Mouse (Mus musculus) lung, postnatal 0 days (tissue): Measurements from ENCODE around the gene Ugt1a6b. TPM values are rescaled to one million over a fixed set of nuclear protein-coding genes. Genes with fewer than 3 reads are reported as not detected.

Experiments used
- ATAC-seq: fragments of 200-750 bp; cut with Nextera tagmentation; 2 replicates; pipeline ENCODE4 v1.8.0; 2017; ENCODE audit warnings: moderate library complexity
- DNase-seq: peaks from one replicate; pipeline ENCODE4 v3.0.0-alpha.2; 2016; ENCODE audit warnings: low spot score
- H3K27ac ChIP-seq: fragments of 300-500 bp; sonication (generic); 2 replicates; pipeline ENCODE4 v1.5.1; 2014; ENCODE audit warnings: antibody characterized with exemption, mild to moderate bottlenecking, low read length, mixed read lengths
- H3K27me3 ChIP-seq: fragments of 300-500 bp; sonication (generic); replicated peaks from 2 replicates; pipeline ENCODE4 v1.6.1; 2014; ENCODE audit warnings: low read length, mixed read lengths; ENCODE audit not compliant: insufficient read depth
- H3K36me3 ChIP-seq: fragments of 300-500 bp; sonication (generic); 2 replicates; pipeline ENCODE4 v1.6.1; 2014; ENCODE audit warnings: low read length, mixed read lengths; ENCODE audit not compliant: insufficient read depth
- H3K4me1 ChIP-seq: fragments of 300-500 bp; sonication (generic); 2 replicates; pipeline ENCODE4 v1.6.1; 2014; ENCODE audit warnings: antibody characterized with exemption, low read depth, low read length, mixed read lengths; ENCODE audit not compliant: insufficient read depth
- H3K4me2 ChIP-seq: fragments of 300-500 bp; sonication (generic); replicated peaks from 2 replicates; pipeline ENCODE4 v1.6.1; 2014; ENCODE audit warnings: low read depth, mild to moderate bottlenecking, low read length, moderate library complexity, mixed read lengths
- H3K4me3 ChIP-seq: fragments of 300-500 bp; sonication (generic); 2 replicates; pipeline ENCODE4 v1.5.1; 2014; ENCODE audit warnings: low read depth, low read length
- H3K9ac ChIP-seq: fragments of 300-500 bp; sonication (generic); replicated peaks from 2 replicates; pipeline ENCODE4 v1.6.1; 2014; ENCODE audit warnings: low read depth, mild to moderate bottlenecking
- H3K9me3 ChIP-seq: fragments of 300-500 bp; sonication (generic); 2 replicates; pipeline ENCODE4 v1.6.1; 2016; ENCODE audit warnings: low read length, mixed read lengths
- CTCF ChIP-seq: IDR thresholded peaks from 2 replicates; pipeline ENCODE4 v1.5.1; 2016; ENCODE audit warnings: antibody characterized with exemption, mild to moderate bottlenecking
- EP300 ChIP-seq: IDR thresholded peaks from 2 replicates; pipeline ENCODE4 v1.6.1; 2016; ENCODE audit warnings: antibody characterized with exemption, mild to moderate bottlenecking, control low read depth
- WGBS: fragments of 180-500 bp; shearing (Covaris S2); extraction: QIAGEN DNeasy Blood & Tissue Kit; methylation state at CpG from one replicate; pipeline ENCODE4 v1.1.7; 2014; 5-methylcytosine and 5-hydroxymethylcytosine counted together
- polyA plus RNA-seq: library from polyadenylated mRNA; unstranded; fragments of >200 nt; fragmentation: Nextera tagmentation; extraction: Ambion mirVana; gene quantifications from 2 replicates; pipeline ENCODE4 v1.2.1, GENCODE M21; 2015

Ugt1a6b gene
- polyA plus RNA-seq, 1 experiment from 2014 or later, result 2.4 TPM

DNA sequence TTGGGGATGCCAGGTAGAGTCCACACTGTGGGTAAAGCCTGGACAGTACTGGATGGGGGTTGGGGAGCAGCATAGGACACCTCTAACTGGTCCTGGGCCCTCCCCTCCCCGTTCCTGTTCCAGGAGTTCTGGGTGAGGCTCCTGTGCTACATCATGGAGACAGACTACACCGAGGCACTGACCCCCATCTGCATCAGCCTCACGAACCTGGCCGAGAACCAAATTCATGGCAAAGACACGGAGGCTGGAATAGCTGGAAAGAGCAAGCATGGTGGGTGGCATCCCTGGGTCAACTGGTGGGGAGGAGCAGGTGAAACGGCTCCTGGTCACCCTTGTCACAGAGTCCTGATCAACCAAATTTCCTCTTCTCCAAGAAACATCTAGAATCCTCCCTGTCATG, 135.7 kb downstream of the Ugt1a6b start:
- Histone ChIP-seq H3K4me1 (no peaks in the 10 kb centered on the region), H3K9ac (no peak overlapping the region), H3K27me3 (no peaks in the 10 kb centered on the region), H3K4me2 (no peak overlapping the region), H3K36me3 (no peaks in the 10 kb centered on the region), H3K27ac (no peak overlapping the region), H3K4me3 (no peak overlapping the region), H3K9me3 (peaks cover 56% of the 10 kb centered on the region)
- DNase-seq, result peak; percentile 27
- no peak for ATAC-seq
- WGBS, result 73% methylated on average over 6 of the region's 6 CpGs
- TF ChIP-seq CTCF, result no peak
- no peak for TF ChIP-seq EP300

DNA sequence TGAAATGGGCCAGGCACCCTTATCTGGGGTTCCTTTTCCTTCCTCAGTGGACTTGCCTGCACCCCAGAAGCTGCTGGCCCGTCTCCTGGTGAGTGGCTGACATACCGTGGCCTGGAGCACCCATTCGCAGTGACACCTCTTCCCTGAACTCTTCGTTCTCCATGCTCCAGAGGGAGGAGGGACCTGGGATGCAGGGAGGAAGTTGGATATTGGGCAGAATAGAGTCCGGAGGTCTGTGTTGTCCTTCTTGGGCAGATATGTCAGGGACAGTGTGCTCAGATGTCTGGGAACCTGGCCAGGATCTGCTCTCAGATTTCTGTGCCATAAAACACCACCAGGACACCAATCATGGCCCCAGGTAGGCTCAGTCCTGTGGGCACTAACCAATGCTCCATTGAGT, 137.0 kb downstream of the Ugt1a6b start:
- TF ChIP-seq EP300, result no peak
- TF ChIP-seq CTCF, result no peak
- DNase-seq, result peak; percentile 30
- no peak overlapping the region for H3K9ac ChIP-seq
- no peak for ATAC-seq
- no peak overlapping the region for H3K4me2 ChIP-seq
- 70% methylated on average over 5 of the region's 5 CpGs for WGBS
- no peak overlapping the region for H3K27ac ChIP-seq
- peaks cover 58% of the 10 kb centered on the region for H3K9me3 ChIP-seq
- H3K27me3 ChIP-seq, result no peaks in the 10 kb centered on the region
- no peaks in the 10 kb centered on the region for H3K36me3 ChIP-seq
- no peaks in the 10 kb centered on the region for H3K4me1 ChIP-seq
- H3K4me3 ChIP-seq, result no peak overlapping the region

DNA sequence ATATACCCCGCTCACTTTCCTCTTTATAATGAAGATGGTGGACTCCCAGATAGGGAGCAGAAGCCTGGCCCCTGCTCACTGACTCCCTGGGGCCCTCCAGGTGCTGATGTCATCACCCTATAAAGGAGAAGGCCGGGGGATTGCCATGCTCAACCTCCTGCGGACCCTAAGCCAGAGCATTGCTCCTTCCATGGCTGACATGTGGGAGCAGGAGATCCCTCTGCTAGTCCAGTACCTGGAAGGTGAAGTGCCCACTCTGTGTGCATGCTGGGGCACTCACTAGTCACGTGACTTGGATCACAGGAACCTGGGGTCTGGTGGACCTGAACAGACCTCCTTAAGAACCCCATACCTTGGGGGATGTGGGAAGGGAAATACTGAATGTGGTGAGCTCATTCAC, 137.5 kb downstream of the Ugt1a6b start:
- 58% methylated on average over 4 of the region's 4 CpGs for WGBS
- H3K36me3 ChIP-seq, result no peaks in the 10 kb centered on the region
- ATAC-seq, result no peak
- no peak overlapping the region for H3K27ac ChIP-seq
- no peak for DNase-seq
- no peaks in the 10 kb centered on the region for H3K27me3 ChIP-seq
- no peaks in the 10 kb centered on the region for H3K4me1 ChIP-seq
- H3K9me3 ChIP-seq, result peaks cover 57% of the 10 kb centered on the region
- H3K4me2 ChIP-seq, result no peak overlapping the region
- no peak overlapping the region for H3K9ac ChIP-seq
- no peak overlapping the region for H3K4me3 ChIP-seq
- TF ChIP-seq CTCF (no peak), EP300 (no peak)

DNA sequence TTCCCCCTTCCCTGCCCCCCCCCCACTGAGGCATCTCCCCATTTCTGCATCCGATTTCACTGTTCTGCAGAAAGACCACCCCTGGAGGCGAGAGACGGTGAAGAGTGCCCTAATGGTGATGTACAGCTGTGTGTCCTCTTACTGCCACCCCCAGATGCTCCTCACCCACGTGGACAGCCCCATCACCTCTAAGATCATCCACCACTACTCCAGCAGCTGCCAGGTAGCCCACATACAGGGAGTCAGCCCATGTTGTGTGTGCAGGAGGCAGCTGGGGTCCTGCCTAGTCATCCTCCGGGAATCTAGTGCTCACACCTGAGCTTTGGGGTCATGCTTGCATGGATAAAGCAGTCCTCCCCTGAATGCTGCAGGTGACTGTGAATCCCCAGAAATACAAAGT, 140.8 kb downstream of the Ugt1a6b start:
- no peaks in the 10 kb centered on the region for H3K27me3 ChIP-seq
- TF ChIP-seq CTCF, result no peak
- TF ChIP-seq EP300, result no peak
- peaks cover 63% of the 10 kb centered on the region for H3K9me3 ChIP-seq
- no peak overlapping the region for H3K27ac ChIP-seq
- ATAC-seq (no peak), DNase-seq (no peak)
- no peak overlapping the region for H3K9ac ChIP-seq
- H3K4me3 ChIP-seq, result no peak overlapping the region
- H3K4me1 ChIP-seq, result no peaks in the 10 kb centered on the region
- no peak overlapping the region for H3K4me2 ChIP-seq
- WGBS, result 60% methylated on average over 5 of the region's 5 CpGs
- no peaks in the 10 kb centered on the region for H3K36me3 ChIP-seq

DNA sequence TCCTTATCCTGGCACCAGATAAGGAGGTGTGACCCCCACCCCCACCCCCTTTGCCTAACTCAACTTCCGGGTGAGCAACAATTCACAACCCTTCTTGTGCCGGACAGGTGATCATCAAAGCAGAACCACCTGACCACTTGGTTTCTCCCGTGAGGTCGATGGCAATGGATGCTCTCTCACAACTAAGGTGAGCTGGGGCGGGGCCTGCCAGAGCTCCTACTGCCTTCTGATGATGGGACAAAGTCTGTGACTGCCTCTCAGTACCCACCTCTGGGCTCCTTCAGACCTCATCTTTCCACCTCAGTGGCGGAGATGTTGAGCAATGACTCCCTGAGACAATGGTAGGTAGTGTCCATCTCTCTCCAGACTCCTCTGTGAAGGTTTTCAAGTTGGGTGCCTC, 142.8 kb downstream of the Ugt1a6b start:
- no peaks in the 10 kb centered on the region for H3K27me3 ChIP-seq
- DNase-seq (no peak), ATAC-seq (peak; percentile 7)
- H3K9me3 ChIP-seq, result peaks cover 71% of the 10 kb centered on the region
- TF ChIP-seq EP300 (no peak), CTCF (no peak)
- H3K27ac ChIP-seq, result no peak overlapping the region
- H3K4me1 ChIP-seq, result no peaks in the 10 kb centered on the region
- no peak overlapping the region for H3K9ac ChIP-seq
- no peak overlapping the region for H3K4me2 ChIP-seq
- WGBS, result 77% methylated on average over 6 of the region's 6 CpGs
- no peak overlapping the region for H3K4me3 ChIP-seq
- no peaks in the 10 kb centered on the region for H3K36me3 ChIP-seq

DNA sequence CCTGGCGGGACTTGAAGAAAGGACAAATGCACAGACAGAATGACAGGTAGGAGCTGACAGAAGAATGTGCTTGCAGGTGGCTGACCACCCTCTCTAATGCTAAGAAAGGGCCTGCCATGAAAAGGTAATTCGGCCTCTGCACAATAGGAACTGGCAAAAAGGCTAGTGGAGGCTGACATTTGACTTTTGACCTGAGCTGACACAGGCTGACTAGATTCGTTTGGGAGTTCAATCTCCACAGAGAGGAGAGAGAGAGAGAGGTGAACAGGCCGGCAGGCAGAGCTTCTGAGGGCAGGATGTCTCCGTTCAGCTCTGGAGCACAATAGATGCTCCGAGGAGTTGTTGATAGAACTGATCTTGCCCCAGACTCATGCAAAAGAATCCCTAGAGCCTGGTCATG, 143.3 kb downstream of the Ugt1a6b start:
- Histone ChIP-seq H3K27ac (no peak overlapping the region), H3K9me3 (peaks cover 71% of the 10 kb centered on the region), H3K36me3 (no peaks in the 10 kb centered on the region), H3K4me2 (no peak overlapping the region), H3K9ac (no peak overlapping the region), H3K4me1 (no peaks in the 10 kb centered on the region), H3K4me3 (no peak overlapping the region), H3K27me3 (no peaks in the 10 kb centered on the region)
- DNase-seq (no peak), ATAC-seq (no peak)
- 40% methylated on average over 6 of the region's 6 CpGs for WGBS
- TF ChIP-seq CTCF, result no peak
- no peak for TF ChIP-seq EP300

DNA sequence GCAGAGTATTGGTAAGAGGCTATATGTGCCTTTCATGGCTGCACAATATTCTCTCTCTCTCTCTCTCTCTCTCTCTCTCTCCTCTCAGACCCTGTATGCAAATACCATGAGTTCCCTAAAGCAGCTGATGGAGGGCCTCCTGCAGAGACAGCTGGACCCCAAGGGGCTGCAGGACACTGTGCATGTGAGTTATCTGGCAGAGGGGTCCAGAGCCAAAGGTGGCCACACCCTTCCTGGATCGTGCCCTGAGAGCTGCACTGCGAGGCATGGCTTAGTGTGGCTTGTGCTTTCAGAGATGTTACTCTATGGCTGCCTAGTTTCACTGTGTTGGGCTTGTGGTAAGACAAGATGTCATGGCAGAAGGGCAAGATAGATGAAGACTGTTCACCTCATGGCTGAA, 144.6 kb downstream of the Ugt1a6b start:
- Histone ChIP-seq H3K27me3 (no peaks in the 10 kb centered on the region), H3K4me1 (no peaks in the 10 kb centered on the region), H3K9me3 (peaks cover 64% of the 10 kb centered on the region), H3K9ac (no peak overlapping the region), H3K36me3 (no peaks in the 10 kb centered on the region), H3K27ac (no peak overlapping the region), H3K4me3 (no peak overlapping the region), H3K4me2 (no peak overlapping the region)
- WGBS, result 43% methylated on average over 2 of the region's 2 CpGs
- DNase-seq (no peak), ATAC-seq (no peak)
- TF ChIP-seq EP300, result no peak
